Mouse (Mus musculus) granulocyte monocyte progenitor cell, adult 5-6 weeks (primary cell): ENCODE data around the gene Slc7a4. TPM values are rescaled to one million over a fixed set of nuclear protein-coding genes. Genes with fewer than 3 reads are reported as not detected.
A peak's percentile ranks its signal among the peaks of the same experiment; 100 is the strongest.
"Not testable (repeated sequence)": the region's sequence is repeated elsewhere in the genome, so short reads cannot be mapped to it uniquely, and the experiment has no call there.

Experiments
- ATAC-seq: replicated peaks from 2 replicates; pipeline ENCODE4 v1.8.0; 2016; ENCODE audit warnings: mild to moderate bottlenecking, moderate TSS enrichment, inconsistent platforms; ENCODE audit not compliant: poor library complexity, severe bottlenecking
- total RNA-seq, 2 experiments: library from RNA; stranded (forward) in 1 of 2; stranded (reverse) in 1 of 2; fragments of 200-712, 200-1000 nt in 1 of 2; fragments of >200 nt in 1 of 2; fragmentation: Nextera tagmentation in 1 of 2; gene quantifications; 2 replicates each; pipeline ENCODE4 v1.2.3; 2014 to 2017

Slc7a4 gene
- total RNA-seq (2014; fragmentation: Nextera tagmentation) (2.9 and 3.9 TPM in 2 replicates), total RNA-seq (2017) (1.5 and 2.0 TPM in 2 replicates)

DNA sequence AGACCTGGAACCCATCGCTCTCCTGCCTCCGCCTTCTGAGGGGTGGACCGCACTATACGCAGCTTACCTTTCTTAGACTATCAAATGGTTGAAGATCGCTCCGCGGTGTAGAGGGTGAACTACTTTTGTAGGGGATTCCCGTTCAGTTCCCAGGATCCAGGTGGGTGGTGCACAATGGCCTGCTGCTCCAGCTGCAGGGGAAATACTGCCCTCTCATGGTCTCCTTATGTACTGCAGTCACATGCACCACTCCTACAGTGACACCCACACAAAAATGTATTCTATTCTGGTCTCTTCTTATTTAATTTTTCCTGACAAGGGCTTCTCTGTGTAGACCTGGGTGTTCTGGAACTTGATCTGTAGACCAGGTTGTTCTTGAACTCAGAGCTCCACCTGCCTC lies at the start of gene Slc7a4:
Gene Slc7a4, minus strand, starts transcription at position 151 of the 400 bp plus-strand sequence.
- ATAC-seq, result peak; percentile 73

DNA sequence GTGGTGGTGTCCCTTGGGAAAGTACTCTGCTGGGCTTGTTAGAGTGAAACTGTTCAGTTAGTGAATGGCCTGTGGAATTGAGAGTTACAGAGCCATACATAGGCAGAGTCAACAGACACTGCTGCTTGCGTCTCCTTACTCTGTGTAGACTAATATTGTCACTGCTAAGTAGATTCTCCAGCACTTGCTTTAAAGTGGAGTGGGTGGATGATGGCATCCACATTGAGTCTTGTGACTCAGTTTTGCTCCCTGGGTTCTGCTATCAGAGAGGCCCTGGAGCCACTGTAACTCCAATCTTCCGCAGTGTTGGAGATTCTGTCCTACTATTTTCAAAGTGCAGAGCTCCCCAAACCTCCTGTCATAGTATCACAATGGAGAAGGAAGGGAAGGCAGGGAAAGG lies 49.6 kb upstream of the Slc7a4 start:
- ATAC-seq, result no peak

DNA sequence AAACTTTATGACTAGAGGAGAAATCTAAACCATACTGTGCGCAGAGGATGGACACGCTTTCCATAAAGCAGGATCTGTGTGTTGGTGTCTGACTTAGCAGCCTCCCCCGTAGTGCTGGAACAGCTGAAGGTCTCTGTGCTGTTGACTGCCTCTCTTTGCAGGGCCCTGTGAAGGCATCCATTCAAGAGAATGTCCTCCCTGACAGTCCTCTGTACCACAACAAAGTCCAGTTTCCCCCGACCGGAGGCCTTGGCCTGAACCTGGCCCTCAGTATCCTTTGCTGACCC lies 43.2 kb upstream of the Slc7a4 start:
- ATAC-seq, result no peak

DNA sequence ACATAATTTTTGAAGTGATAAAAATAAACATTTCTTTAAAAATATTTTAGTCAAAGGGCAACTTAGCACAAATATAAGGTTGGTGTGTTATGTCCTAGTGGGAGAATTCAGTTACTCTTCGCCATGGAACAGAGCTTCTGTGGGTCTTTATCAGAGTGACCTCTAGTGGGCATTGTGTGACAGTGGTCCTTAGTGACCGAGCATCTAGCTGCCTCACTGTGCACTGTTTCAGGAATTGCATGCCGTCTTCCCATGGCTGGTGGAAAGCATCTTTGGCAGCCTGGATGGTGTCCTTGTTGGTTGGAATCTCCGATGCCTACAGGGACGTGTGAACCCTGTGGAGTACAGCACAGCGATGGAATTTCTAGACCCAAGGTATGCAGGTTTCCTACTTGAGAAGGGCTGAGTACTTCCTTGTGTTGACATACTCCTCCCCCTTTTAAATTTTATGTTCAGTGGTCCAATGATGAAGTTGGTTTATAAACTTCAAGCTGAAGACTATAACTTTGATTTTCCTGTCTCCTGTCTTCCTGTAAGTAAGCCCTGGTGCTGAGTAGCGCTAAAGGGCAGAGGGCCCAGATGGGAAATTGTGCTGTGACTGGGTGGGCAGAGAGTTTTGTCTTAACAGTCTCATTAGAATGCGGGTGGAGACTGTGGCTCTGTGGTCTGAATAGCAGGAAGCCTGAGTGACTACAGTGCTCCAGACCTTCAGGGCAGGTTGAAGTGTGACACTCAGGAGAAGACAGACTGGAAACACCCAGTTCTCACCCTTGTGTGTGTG lies 42.7 kb upstream of the Slc7a4 start:
- peak; percentile 73 for ATAC-seq

GRCm38 (mm10) chr16:17621936-17622335 lies 38.9 kb upstream of the Slc7a4 start:
- ATAC-seq, result no peak

GRCm38 (mm10) chr16:17619198-17620105 lies 36.4 kb upstream of the Slc7a4 start, which contains the start of gene Smpd4:
TSS of gene Smpd4 (plus strand) at chr16:17619354.
- ATAC-seq, result peak; percentile 78

- peak; percentile 82 for ATAC-seq
Observed at GRCm38 (mm10) chr16:17617922-17618565, 35.0 kb upstream of the Slc7a4 start.

- ATAC-seq, result no peak
Observed at GRCm38 (mm10) chr16:17616212-17616611, 33.2 kb upstream of the Slc7a4 start.

DNA sequence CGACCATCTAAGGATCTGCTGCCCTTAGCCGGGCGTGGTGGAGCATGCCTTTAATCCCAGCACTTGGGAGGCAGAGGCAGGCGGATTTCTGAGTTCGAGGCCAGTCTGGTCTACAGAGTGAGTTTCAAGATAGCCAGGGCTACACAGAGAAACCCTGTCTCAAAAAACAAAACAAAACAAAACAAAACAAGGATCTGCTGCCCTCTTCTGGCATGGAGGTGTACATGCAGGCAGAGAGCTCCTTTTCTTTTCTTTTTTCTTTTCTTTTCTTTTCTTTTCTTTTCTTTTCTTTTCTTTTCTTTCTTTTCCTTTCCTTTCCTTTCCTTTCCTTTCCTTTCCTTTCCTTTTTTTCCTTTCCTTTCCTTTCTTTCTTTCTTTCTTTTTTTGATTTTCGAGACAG lies 31.7 kb upstream of the Slc7a4 start:
- ATAC-seq, result not testable (repeated sequence)

- ATAC-seq, result no peak
Observed at GRCm38 (mm10) chr16:17611383-17611782, 28.4 kb upstream of the Slc7a4 start.

DNA sequence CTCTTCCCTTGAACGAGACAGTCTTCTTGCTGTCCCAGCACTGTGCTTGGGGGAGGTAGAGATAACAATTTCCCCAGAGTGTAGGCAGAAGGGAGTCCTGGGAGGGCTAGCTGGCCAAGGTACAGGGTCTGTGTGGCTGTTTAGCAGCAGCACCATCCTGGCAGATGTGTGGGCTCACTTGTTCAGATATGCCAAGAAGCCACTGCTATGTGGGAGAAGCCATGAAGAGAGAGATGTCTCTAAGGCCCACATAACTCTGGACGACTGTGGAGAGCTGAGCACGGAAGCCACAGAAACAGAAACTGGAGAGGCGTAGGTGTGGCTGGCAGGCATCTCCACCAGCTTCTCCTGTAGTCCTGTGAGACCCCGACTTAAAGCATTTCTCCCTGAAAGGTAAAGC lies 22.7 kb upstream of the Slc7a4 start:
- ATAC-seq, result no peak

DNA sequence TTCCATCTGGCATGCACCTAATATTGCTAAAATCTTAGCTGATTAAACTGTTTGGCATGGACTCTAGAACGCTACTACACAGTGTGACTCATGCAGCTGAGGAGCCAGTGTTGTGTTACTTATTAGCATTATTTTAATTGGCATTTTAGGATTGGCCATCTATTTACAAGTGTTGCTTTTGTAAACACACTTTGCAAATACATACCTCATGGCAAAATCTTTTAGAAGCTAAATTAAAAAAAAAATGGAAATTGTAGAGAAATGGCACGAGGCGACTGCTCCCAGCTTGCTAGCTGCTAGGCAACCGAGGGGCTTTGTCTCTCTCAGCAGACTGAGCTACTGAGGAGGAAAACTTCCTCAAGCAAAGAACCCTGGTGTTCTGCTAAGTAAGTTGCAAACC lies 21.9 kb upstream of the Slc7a4 start:
- ATAC-seq, result no peak

DNA sequence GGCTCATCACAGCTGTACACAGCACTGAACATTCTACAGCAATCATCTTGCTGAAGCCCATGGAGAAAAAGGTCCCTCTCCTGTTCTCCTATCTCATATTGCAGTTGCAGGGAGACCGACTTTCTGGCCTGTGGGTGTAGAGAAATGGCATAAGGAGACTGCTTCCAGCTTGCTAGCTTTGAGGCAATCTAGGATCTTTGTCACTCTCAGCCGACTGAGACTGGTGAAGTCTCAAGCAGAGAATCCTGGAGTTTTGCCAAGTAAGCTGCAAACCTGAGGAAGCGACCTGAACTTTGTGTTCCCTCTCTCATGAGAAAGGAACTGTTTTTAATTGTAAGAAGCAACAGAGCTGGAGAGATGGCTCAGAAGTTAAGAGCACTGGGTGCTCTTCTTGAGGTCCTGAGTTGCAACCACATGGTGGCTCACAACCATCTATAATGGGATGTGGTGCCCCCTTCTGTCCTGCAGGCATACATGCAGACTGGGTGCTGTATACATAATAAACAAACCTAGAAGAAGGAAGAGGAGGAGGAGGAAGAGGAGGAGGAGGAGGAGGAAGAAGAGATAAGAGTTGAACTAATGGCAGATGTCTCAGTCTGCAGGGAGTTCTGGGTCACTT lies 18.0 kb upstream of the Slc7a4 start:
- ATAC-seq, result peak; percentile 53; the same call in 1 of the 2 replicates

DNA sequence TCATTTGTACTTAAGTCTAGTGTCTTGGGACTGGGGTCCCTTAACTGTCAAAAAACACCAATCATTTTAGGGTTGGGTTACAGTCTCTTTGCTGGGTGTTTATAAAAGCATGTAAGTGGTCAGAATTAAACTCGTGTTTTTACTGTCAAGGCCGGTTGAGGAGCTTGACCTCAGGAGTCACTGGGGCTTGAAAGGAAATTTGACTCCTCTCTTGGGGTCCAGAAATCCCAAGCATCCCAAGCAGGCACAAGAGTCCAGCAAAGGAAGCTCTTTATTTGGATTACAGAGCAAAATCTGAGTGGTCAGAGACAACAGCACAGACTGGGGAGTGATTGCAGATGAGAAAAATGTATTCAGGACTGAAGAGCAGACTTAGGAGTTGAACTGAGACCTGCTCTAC lies 7.7 kb upstream of the Slc7a4 start:
- ATAC-seq, result no peak

DNA sequence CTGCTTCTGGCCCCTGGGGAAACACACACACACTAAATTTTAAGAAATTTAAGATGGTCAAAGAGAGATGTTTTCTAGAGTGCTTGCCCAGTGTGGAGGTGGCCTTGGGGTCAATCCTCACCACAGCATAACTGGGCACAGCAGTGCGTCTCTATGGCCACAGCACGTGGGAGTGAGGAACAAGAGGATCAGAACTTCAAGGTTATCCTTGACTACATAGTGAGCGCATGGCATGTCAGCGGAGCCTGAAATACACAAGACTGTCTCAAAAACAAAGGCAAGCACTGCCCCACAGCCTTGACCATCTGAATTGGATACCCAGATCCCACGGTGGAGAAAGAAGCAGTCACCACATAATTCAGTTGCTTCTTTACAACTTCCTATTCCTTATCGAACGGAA lies 1.5 kb upstream of the Slc7a4 start:
- no peak for ATAC-seq

DNA sequence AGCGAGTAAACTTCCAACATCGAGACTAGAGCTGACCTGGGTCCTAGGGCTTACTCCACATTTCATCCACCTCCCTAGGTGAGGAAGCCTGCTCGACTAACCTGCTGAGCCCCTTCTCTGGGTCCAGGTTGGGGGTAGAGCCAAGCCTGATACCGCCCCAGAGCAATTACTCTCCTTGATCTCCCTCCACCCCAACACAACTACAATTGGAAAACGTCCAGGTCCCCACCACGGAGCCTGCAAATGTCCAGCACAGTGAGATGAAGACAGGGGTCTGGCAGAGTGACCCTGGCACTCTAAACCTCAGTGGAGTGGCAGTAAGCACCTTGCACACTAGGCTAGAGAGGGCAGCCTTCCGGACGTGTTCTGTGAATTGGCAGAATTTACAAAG lies 6.2 kb downstream of the Slc7a4 start:
- no peak for ATAC-seq

- peak; percentile 77 for ATAC-seq
Observed at GRCm38 (mm10) chr16:17575870-17576824, 6.9 kb downstream of the Slc7a4 start.

- ATAC-seq, result no peak
Observed at GRCm38 (mm10) chr16:17566186-17566585, 16.8 kb downstream of the Slc7a4 start.

- ATAC-seq, result no peak
Observed at GRCm38 (mm10) chr16:17564771-17565170, 18.2 kb downstream of the Slc7a4 start.
